ENCODE assay signal across 11 mouse cellular contexts in genomic region chr17:49196046-49196684, GRCm38 (mm10).
"Had no signal": no experiment of that assay in that cellular context is flagged by ENCODE, and none has a peak within 500 bp of the region (broad histone marks: within the 10 kb centered on the region; RNA-seq: fewer than 3 reads in every experiment).

No protein-coding gene starts in this region.

- H3K4me1 ChIP-seq: intestine, embryonic 15.5 days; liver, embryonic 13.5 days had no signal

- H3K4me3 ChIP-seq: intestine, embryonic 15.5 days; liver, embryonic 13.5 days had no signal

- H3K9ac ChIP-seq: intestine, embryonic 15.5 days; liver, embryonic 13.5 days had no signal

- H3K36me3 ChIP-seq: intestine, embryonic 15.5 days; liver, embryonic 13.5 days had no signal

- H3K9me3 ChIP-seq: intestine, embryonic 15.5 days had no signal

- H3K27me3 ChIP-seq: intestine, embryonic 15.5 days; liver, embryonic 13.5 days had no signal

- H3K27ac ChIP-seq: intestine, embryonic 15.5 days; liver, embryonic 13.5 days had no signal

- H3K4me2 ChIP-seq: intestine, embryonic 15.5 days; liver, embryonic 13.5 days; midbrain, embryonic 11.5 days had no signal

- ATAC-seq: intestine, embryonic 15.5 days had no signal

- DNase-seq: kidney, adult 11 months; kidney, adult 9 months; kidney, postnatal 36 days; liver, embryonic 13.5 days; lung, adult 2 months; lung, postnatal 14 days; lung, postnatal 4 days; midbrain, embryonic 14.5 days; thymus, postnatal 25 days had no signal
